Mouse (Mus musculus) CH12.LX (cell line): ENCODE measurements at regions not wholly inside any gene's neighbourhood (a gene's known extent, or its start where the extent isn't known, plus 50 kb on each side); places are given as distances from the start of the nearest gene placed in this dataset.

Experiments used
- DNase-seq: peaks from one replicate; pipeline ENCODE4 v3.0.0-alpha.2; 2013; ENCODE audit errors: extremely low read depth
- H3K27ac ChIP-seq: 2 replicates; pipeline ENCODE4 v1.5.1; 2012; ENCODE audit warnings: low read depth, mild to moderate bottlenecking, control low read depth, moderate library complexity; ENCODE audit not compliant: insufficient read depth
- H3K27me3 ChIP-seq: replicated peaks from 2 replicates; pipeline ENCODE3; 2012; ENCODE audit warnings: inconsistent platforms
- H3K36me3 ChIP-seq, 2 experiments: replicated peaks in 1 of 2; 2 replicates each; pipeline versions ENCODE3 to v1.6.1; 2012; ENCODE audit warnings: inconsistent platforms in 1 of 2, low read length in 1 of 2, mild to moderate bottlenecking in 1 of 2, mixed read lengths in 1 of 2, moderate library complexity in 1 of 2; ENCODE audit not compliant: control insufficient read depth in 1 of 2, insufficient read depth in 1 of 2
- H3K4me1 ChIP-seq, 2 experiments: 2 replicates each; pipeline ENCODE4 v1.6.1; 2012; ENCODE audit warnings: inconsistent platforms in 1 of 2, moderate library complexity in 1 of 2; ENCODE audit not compliant: insufficient read depth in 2 of 2, control insufficient read depth in 1 of 2
- H3K4me2 ChIP-seq: 2 replicates; pipeline ENCODE4 v1.6.1; 2012; ENCODE audit warnings: low read depth, mild to moderate bottlenecking, control low read depth; ENCODE audit not compliant: poor library complexity, insufficient read depth, severe bottlenecking
- H3K4me3 ChIP-seq, 3 experiments: fragments of 150-350 bp in 1 of 3; sonication (generic) in 1 of 3; replicated peaks in 1 of 3; 2 replicates each; pipeline versions ENCODE3 to v1.5.1; 2011 to 2012; ENCODE audit warnings: low read depth in 2 of 3, low read length in 2 of 3, mild to moderate bottlenecking in 2 of 3, moderate library complexity in 2 of 3, control low read depth in 1 of 3, improper control_type of control experiment in 1 of 3, inconsistent platforms in 1 of 3, mixed read lengths in 1 of 3; ENCODE audit not compliant: poor library complexity in 1 of 3
- H3K79me2 ChIP-seq: replicated peaks from 2 replicates; pipeline ENCODE4 v1.6.1; 2012; ENCODE audit warnings: mild to moderate bottlenecking, moderate library complexity; ENCODE audit not compliant: control insufficient read depth, poor library complexity, insufficient read depth, severe bottlenecking; ENCODE audit errors: extremely low read depth
- H3K9ac ChIP-seq: 2 replicates; pipeline ENCODE4 v1.6.1; 2012; ENCODE audit warnings: low read depth, mild to moderate bottlenecking, control low read depth, moderate library complexity; ENCODE audit not compliant: insufficient read depth
- H3K9me3 ChIP-seq: replicated peaks from 2 replicates; pipeline ENCODE3; 2012; ENCODE audit warnings: low read length, inconsistent platforms, mixed read lengths
- BHLHE40 ChIP-seq: IDR thresholded peaks from 2 replicates; pipeline ENCODE4 v1.6.1; 2011; ENCODE audit warnings: mild to moderate bottlenecking, low read depth, low read length, improper control_type of control experiment
- CHD1 ChIP-seq: IDR thresholded peaks from 2 replicates; pipeline ENCODE4 v1.6.1; 2012; ENCODE audit warnings: low read depth, low read length, improper control_type of control experiment, inconsistent platforms
- CHD2 ChIP-seq: IDR thresholded peaks from 2 replicates; pipeline ENCODE4 v1.6.1; 2011; ENCODE audit warnings: low read length, improper control_type of control experiment
- CTCF ChIP-seq, 2 experiments: IDR thresholded peaks in 1 of 2; conservative IDR thresholded peaks in 1 of 2; 2 replicates each; pipeline ENCODE4 v1.5.1; 2011 to 2012; ENCODE audit warnings: low read depth in 2 of 2, low read length in 2 of 2, improper control_type of control experiment in 1 of 2, inconsistent platforms in 1 of 2, mild to moderate bottlenecking in 1 of 2, moderate library complexity in 1 of 2
- ETS1 ChIP-seq: conservative IDR thresholded peaks from 2 replicates; pipeline ENCODE4 v1.6.1; 2012; ENCODE audit warnings: low read depth, mild to moderate bottlenecking, inconsistent platforms, low read length, improper control_type of control experiment, moderate library complexity
- GABPA ChIP-seq: IDR thresholded peaks from 2 replicates; pipeline ENCODE4 v1.6.1; 2012; ENCODE audit warnings: low read depth, low read length, improper control_type of control experiment, inconsistent platforms; ENCODE audit not compliant: insufficient replicate concordance
- HCFC1 ChIP-seq: IDR thresholded peaks from 2 replicates; pipeline ENCODE4 v1.6.1; 2012; ENCODE audit warnings: low read depth, mild to moderate bottlenecking, inconsistent platforms, low read length, improper control_type of control experiment
- IRF4 ChIP-seq: IDR thresholded peaks from 2 replicates; pipeline ENCODE4 v1.6.1; 2014; ENCODE audit warnings: low read depth, mild to moderate bottlenecking, inconsistent platforms, low read length, improper control_type of control experiment
- JUN ChIP-seq: IDR thresholded peaks from 2 replicates; pipeline ENCODE4 v1.6.1; 2011; ENCODE audit warnings: low read depth, mild to moderate bottlenecking, low read length, improper control_type of control experiment, moderate library complexity; ENCODE audit not compliant: insufficient read depth
- JUND ChIP-seq: conservative IDR thresholded peaks from 2 replicates; pipeline ENCODE4 v1.6.1; 2011; ENCODE audit warnings: low read depth, low read length, improper control_type of control experiment
- KAT2A ChIP-seq: IDR thresholded peaks from 2 replicates; pipeline ENCODE4 v1.6.1; 2012; ENCODE audit warnings: low read length, improper control_type of control experiment, inconsistent platforms; ENCODE audit not compliant: insufficient replicate concordance
- MAFK ChIP-seq: IDR thresholded peaks from 2 replicates; pipeline ENCODE4 v1.6.1; 2011; ENCODE audit warnings: low read length, improper control_type of control experiment; ENCODE audit not compliant: insufficient replicate concordance
- MAX ChIP-seq: IDR thresholded peaks from 2 replicates; pipeline ENCODE4 v1.6.1; 2011; ENCODE audit warnings: low read length, improper control_type of control experiment
- MAZ ChIP-seq: IDR thresholded peaks from 2 replicates; pipeline ENCODE4 v1.6.1; 2012; ENCODE audit warnings: low read depth, mild to moderate bottlenecking, inconsistent platforms, low read length, improper control_type of control experiment, moderate library complexity
- MEF2A ChIP-seq: IDR thresholded peaks from 2 replicates; pipeline ENCODE4 v1.6.1; 2014; ENCODE audit warnings: low read depth, mild to moderate bottlenecking, inconsistent platforms, low read length, improper control_type of control experiment, borderline replicate concordance
- MYC ChIP-seq: IDR thresholded peaks from 2 replicates; pipeline ENCODE4 v1.6.1; 2011; ENCODE audit warnings: low read depth, mild to moderate bottlenecking, improper control_type of control experiment, low read length
- NELFE ChIP-seq: IDR thresholded peaks from 2 replicates; pipeline ENCODE4 v1.6.1; 2011; ENCODE audit warnings: low read depth, low read length, improper control_type of control experiment
- NRF1 ChIP-seq: IDR thresholded peaks from 2 replicates; pipeline ENCODE4 v1.6.1; 2014; ENCODE audit warnings: low read depth, mild to moderate bottlenecking, inconsistent platforms, low read length, improper control_type of control experiment, moderate library complexity
- POLR2A ChIP-seq: IDR thresholded peaks from 2 replicates; pipeline ENCODE4 v1.6.1; 2011; ENCODE audit warnings: low read depth, mild to moderate bottlenecking, improper control_type of control experiment, low read length
- POLR2AphosphoS2 ChIP-seq: IDR thresholded peaks from 2 replicates; pipeline ENCODE4 v1.6.1; 2011; ENCODE audit warnings: low read depth, low read length, improper control_type of control experiment
- SIN3A ChIP-seq: IDR thresholded peaks from 2 replicates; pipeline ENCODE4 v1.6.1; 2012; ENCODE audit warnings: low read length, improper control_type of control experiment, inconsistent platforms
- SMC3 ChIP-seq: IDR thresholded peaks from 2 replicates; pipeline ENCODE4 v1.6.1; 2011; ENCODE audit warnings: low read depth, low read length, improper control_type of control experiment
- UBTF ChIP-seq: IDR thresholded peaks from 2 replicates; pipeline ENCODE4 v1.6.1; 2012; ENCODE audit warnings: low read depth, mild to moderate bottlenecking, inconsistent platforms, low read length, improper control_type of control experiment, moderate library complexity
- USF1 ChIP-seq: IDR thresholded peaks from 2 replicates; pipeline ENCODE4 v1.6.1; 2014; ENCODE audit warnings: low read depth, mild to moderate bottlenecking, inconsistent platforms, low read length, improper control_type of control experiment
- USF2 ChIP-seq: conservative IDR thresholded peaks from 2 replicates; pipeline ENCODE4 v1.6.1; 2011; ENCODE audit warnings: low read depth, low read length, improper control_type of control experiment
- ZMIZ1 ChIP-seq: IDR thresholded peaks from 2 replicates; pipeline ENCODE4 v1.6.1; 2012; ENCODE audit warnings: low read depth, mild to moderate bottlenecking, inconsistent platforms, low read length, improper control_type of control experiment
- ZNF384 ChIP-seq: IDR thresholded peaks from 2 replicates; pipeline ENCODE4 v1.6.1; 2012; ENCODE audit warnings: low read depth, low read length, improper control_type of control experiment, inconsistent platforms
- dilution Hi-C: fragments of 300-500 bp; cut with MboI; formaldehyde crosslinking; loops from 2 replicates; pipeline ENCODE4 v1.14.3; 2020; ENCODE audit warnings: low sequenced_read_pairs; ENCODE audit not compliant: extremely low pct_unique_long_range_greater_than_20kb, extremely low pct_ligation_motif_present
- in situ Hi-C: fragments of 300-500 bp; cut with MboI; formaldehyde crosslinking; loops from 3 replicates; pipeline ENCODE4 v1.14.3; 2019; ENCODE audit warnings: low sequenced_read_pairs, low pct_ligation_motif_present, low pct_unique_long_range_greater_than_20kb, mixed read lengths

DNA sequence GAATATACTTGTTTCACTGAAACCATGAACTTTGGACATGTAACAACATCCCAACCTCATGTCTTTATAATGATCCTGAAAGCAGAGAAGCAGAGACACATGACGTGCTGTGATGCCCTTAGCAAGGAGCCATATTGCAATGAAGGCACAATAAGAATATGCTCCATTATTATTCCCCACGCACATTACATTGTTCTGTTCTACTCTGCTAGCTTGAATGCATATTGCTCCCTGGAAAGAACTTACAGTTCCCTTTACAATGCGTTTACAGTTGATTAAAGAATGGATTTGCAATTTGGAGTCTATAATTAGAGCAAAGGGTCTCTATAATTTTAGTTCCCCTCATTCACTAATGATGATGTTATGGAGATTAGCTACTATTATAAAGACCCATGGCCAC, 672.2 kb downstream of the Efnb2 start:
- no peaks in the 10 kb centered on the region for H3K27me3 ChIP-seq
- no peak for DNase-seq
- in situ Hi-C loops (no loop called here), dilution Hi-C loops (no loop called here)
- H3K9me3 ChIP-seq, result peaks cover 32% of the 10 kb centered on the region
- H3K4me1 ChIP-seq, result no peaks in the 10 kb centered on the region
- TF ChIP-seq UBTF (no peak), MAFK (no peak), ZMIZ1 (no peak), ETS1 (no peak), GABPA (no peak), USF1 (no peak), KAT2A (no peak), HCFC1 (no peak), BHLHE40 (no peak), MEF2A (no peak), CHD2 (no peak), CTCF (conservative IDR thresholded peaks at IDR 0.05 in 1 of 2, IDR thresholded peaks at IDR 0.05 in 1 of 2; ENCODE audit: low read depth in 2 of 2, low read length in 2 of 2) (no peak), IRF4 (no peak), MYC (no peak), ZNF384 (no peak), JUND (no peak), MAZ (no peak), POLR2A (no peak)
- no peak overlapping the region for H3K4me2 ChIP-seq
- no peak overlapping the region for H3K27ac ChIP-seq
- no peak overlapping the region for H3K9ac ChIP-seq
- no peaks in the 10 kb centered on the region for H3K79me2 ChIP-seq
- H3K36me3 ChIP-seq, result no peaks in the 10 kb centered on the region
- no peak overlapping the region for H3K4me3 ChIP-seq

GRCm38 (mm10) chr8:7977020-7977419, 684.0 kb downstream of the Efnb2 start:
- no peak overlapping the region for H3K4me2 ChIP-seq
- H3K4me3 ChIP-seq, result no peak overlapping the region
- no peak for TF ChIP-seq POLR2AphosphoS2
- no peak for TF ChIP-seq JUND
- no peak for TF ChIP-seq NELFE
- TF ChIP-seq BHLHE40, result no peak
- TF ChIP-seq MAX, result no peak
- no peak for TF ChIP-seq CHD1
- TF ChIP-seq SMC3, result no peak
- no peak for TF ChIP-seq NRF1
- TF ChIP-seq JUN, result no peak
- TF ChIP-seq SIN3A, result no peak
- no peak for TF ChIP-seq CHD2
- TF ChIP-seq USF2, result no peak
- no peak for TF ChIP-seq USF1
- no peak for TF ChIP-seq UBTF
- TF ChIP-seq HCFC1, result no peak
- TF ChIP-seq KAT2A, result no peak
- dilution Hi-C loops (no loop called here), in situ Hi-C loops (no loop called here)
- no peak overlapping the region for H3K27ac ChIP-seq
- peaks cover 26% of the 10 kb centered on the region for H3K9me3 ChIP-seq
- H3K36me3 ChIP-seq, result no peaks in the 10 kb centered on the region
- H3K9ac ChIP-seq, result no peak overlapping the region
- no peaks in the 10 kb centered on the region for H3K79me2 ChIP-seq
- DNase-seq, result no peak
- H3K27me3 ChIP-seq, result no peaks in the 10 kb centered on the region
- H3K4me1 ChIP-seq, result no peaks in the 10 kb centered on the region
